Mouse (Mus musculus) cerebellum, adult (tissue): Measurements from ENCODE around the gene Siae.

ENCODE experiments used
- ATAC-seq: cut with Nextera tagmentation; 2 replicates; pipeline ENCODE4 v1.9.2; 2017; ENCODE audit warnings: mild to moderate bottlenecking, moderate library complexity, mixed read lengths; ENCODE audit not compliant: insufficient number of reproducible peaks, low FRiP score, low TSS enrichment

The Siae gene

DNA sequence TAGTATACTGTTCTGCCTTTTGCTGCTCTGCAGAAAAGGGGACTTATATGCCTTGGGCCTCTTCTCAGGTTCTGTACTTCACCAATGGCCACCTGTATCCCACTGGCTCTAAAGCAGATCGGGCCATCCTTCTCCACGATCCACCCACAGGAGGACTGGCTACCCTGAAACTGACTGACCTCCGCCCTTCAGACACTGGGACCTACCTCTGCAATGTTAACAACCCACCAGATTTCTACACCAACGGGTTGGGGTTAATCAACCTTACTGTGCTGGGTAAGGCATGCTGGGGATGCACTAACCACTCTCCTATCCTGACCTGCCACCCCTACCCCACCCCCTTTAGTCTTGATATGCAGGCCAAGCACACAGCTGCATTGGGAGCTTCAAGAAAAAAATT lies 15.3 kb upstream of the Siae start:
- ATAC-seq: no peak

DNA sequence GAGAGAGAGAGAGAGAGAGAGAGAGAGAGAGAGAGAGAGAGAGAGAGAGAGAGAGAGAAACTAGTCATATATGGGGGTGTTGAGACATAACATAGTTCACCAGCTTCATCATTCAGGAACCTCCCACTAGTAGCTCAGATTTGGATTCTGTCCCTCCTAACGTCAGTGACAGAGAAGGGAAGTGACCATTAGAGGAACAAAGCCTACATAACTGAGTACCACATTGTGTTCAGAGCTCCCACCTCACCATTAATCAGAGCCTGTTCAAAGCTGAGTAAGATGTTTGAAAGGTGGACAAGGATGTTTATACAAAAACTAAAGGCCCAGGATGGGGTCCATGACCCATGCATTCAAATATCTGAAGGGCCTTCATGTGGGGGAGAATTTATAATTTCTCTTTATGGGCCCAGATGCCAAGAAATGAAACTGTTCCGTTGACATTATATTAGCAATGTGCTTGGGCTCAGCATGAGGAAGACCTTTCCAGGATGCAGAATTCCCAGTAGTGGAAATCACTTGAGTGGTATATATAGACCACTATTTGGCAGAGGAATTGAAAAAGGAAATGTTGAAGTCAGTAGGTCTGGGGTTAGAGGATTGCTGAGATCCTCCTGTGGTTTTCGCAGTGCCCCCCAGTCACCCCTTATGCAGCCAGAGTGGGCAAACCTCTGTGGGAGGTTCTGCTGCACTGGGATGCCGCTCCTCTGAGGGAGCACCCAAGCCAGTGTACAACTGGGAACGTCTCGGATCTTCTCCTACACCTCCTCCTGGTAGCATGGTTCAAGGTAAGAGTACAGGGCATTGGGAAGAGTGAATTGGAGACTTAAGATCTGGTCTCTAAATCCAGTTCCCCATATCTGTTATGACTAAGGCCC lies 14.6 kb upstream of the Siae start:
- ATAC-seq: no peak

DNA sequence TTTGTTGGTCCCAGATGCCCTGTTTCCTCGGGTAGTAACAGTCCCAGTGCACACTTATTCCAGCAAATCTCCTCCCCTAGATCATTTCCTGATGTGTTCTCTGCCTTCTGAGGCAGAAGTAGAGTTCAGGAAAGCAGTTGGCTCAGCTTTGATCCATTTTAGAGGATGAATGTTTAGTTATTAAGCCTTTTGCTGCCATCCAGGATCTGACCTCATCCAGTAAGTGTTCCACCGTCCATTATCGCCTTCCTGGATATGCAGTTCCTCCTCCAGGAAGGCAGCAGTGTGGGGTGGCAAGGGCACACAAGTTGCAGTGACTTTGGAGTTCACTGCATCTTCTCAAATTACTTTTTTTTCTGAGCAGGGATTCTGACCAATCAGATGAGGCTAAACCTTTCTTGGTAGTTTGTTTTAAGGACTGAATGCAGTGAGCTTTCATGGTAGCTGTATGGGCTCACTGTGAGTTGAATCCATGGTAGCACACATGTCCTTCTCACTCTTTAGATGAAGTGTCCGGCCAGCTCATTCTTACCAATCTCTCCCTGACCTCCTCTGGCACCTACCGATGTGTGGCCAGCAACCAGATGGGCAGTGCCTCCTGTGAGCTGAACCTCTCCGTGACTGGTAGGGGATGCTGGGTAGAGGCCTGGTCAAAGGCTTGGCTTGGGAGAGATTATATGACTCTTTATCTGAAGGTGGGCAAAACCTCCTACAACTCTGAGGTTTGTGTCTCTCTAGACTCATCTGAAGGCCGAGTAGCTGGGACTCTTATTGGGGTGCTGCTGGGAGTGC lies 13.5 kb upstream of the Siae start:
- no peak for ATAC-seq

DNA sequence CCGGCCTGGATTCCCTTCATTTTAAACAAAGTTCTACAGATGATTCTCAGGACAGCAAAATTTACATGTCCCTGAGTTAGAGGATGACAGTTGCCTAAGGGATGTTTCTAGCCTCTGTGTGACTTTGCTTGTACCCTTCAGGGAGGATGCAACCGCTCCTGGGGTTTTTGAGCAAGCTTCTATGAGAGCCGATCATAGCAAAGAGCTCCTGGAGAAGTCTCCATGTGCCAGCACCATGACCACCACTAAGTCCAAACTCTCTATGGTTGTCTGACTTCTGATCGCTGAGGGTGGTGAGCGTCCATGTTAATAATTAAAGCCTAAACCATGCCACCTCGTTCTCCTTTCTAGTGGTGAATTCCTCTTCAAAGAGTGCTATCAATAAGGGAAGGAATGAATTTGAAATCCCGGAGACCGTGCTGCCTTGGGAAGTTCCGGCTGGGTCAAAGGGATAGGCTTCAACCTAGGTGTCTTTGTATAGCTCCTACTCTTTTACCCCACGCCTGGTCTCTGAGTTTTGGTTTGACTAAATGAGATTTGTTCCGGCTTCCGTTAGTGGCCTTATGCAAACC lies 11.5 kb upstream of the Siae start:
- ATAC-seq: no peak

- ATAC-seq: peak; percentile 47; the same call in 1 of the 2 replicates
Measured at GRCm38 (mm10) chr9:37544447-37545165, 10.9 kb upstream of the Siae start.

DNA sequence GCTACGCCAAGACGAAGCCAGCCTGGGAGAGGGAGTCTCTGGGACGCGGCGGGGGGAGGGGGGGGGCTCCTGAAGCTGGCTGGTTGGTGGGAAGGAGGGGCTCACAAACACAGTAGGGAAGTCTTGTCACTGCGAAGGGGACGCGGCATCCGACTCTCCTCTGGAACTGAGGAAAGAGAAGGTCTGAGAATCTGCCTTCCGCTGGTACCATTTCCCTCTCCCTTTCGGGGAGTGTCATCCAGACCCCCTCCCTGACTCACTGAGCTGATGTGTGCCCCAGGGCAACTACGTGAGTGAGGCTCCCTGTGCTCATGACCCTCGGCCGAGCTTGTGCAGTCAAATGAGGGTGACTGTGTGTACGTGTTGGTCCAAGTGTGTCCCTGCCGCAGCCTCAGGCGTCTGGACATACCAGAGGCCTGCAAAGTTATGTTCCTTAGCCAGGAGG lies 10.3 kb upstream of the Siae start:
- ATAC-seq: 0 out of 2 replicates have a peak, but pooled peaks have one; percentile 26

DNA sequence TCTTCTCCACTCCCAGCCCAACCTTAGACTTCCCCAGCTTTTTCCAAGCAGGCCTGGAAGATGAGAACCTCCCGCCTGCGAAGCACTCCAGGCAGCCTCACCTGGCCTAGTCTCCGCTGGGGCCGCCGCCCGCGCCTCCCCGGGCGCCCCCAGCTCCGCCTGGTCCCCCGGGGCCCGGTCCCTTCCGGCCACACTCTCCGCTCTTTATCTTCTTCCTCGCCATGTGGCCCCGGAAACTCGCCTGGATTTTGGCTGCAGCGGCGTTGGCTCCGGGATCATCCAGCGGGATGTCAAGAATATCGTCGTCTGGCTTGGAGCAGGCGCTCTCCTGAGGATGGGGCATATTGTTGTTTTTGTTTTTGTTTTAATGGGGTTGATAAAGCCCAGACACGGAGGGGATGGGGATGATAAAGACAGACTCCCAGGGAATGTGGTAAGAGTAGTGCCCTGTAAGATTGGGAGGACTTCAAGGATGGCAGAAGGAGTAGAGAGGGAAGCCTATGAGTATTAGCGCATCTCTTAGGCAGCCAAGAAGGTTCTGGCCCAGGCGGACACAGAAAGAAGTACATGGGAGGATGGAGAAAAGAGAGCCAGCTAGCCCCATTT lies 9.5 kb upstream of the Siae start:
- no peak for ATAC-seq

DNA sequence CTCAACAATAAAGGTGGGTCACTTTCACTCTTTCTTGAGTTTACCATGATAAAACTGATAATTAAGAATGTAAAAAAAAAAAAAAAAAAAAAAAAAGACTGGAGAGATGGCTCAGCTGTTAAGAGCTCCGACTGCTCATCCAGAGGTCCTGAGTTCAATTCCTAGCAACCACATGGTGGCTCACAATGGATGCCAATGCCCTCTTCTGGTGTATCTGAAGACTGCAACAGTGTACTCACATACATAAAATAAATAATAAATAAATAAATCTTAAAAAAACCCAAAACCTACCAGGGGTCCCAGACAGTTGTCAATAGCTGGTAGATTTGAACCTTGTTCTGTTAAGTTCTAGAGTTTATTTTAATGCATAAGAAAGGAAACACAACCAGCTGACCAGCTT lies 8.6 kb upstream of the Siae start:
- no peak for ATAC-seq

- ATAC-seq: no peak
Measured at GRCm38 (mm10) chr9:37550435-37550834, 5.1 kb upstream of the Siae start.

GRCm38 (mm10) chr9:37551751-37552531 lies 3.6 kb upstream of the Siae start:
- no peak for ATAC-seq

DNA sequence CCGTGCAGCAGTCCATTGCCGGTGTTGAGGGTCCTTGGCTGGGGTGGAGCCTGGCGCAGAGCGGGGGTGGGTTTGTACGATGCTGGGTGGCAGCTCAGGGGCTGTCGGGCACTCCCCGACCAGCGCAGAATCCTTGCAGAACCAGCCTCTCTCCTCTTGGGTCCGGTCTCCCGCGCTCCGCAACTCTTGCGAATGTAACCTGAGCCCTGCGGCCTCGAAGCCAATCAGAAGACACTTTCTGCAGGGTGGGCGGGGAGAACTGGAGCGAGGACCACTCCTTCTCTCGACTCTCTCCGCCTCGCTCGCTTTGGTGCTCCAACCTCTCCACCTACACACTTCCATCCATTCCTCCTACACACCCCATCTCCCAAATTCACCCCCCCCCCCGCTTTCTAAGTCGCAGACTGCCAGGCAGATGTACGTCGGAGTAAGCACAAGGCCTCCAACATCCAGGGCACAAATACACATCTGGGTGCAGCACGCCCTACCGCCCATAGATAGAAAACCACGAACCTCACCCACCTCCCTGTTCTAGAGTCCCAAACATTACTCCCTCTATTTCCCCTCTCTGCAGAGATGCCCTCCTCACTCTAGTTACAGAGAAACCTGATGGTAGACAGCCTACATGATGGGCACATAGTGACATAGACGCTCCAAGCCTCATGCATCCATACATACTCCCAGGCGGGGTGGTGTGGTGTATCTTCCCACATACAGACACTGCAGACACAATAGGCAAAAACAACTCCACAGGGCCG lies 2.8 kb upstream of the Siae start, which contains the start of gene Nrgn:
TSS of gene Nrgn (minus strand) at position 369 of the 758 bp plus-strand sequence.
- ATAC-seq: no peak

- ATAC-seq: no peak
Measured at GRCm38 (mm10) chr9:37554279-37554678, 1.2 kb upstream of the Siae start.

- no peak for ATAC-seq
Measured at GRCm38 (mm10) chr9:37556366-37556765, 868 bp downstream of the Siae start.

DNA sequence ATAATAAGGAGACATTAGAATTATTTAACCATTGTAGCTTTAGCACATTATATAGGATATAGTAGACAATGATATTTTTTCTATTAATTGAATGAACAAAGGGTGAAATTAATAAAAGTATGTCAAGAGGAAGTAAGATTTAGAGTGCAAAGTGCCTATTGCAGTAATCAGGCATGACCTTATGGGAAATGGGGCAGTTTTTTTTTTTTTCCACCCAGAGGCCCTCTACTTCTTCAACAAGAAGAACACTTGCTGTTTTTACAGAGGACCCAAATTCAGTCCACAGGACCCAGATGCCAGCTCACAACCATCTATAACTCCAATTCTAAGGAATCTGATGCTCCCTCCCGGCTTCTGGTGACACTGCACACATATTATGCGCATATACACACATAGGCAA lies 5.1 kb downstream of the Siae start:
- no peak for ATAC-seq

DNA sequence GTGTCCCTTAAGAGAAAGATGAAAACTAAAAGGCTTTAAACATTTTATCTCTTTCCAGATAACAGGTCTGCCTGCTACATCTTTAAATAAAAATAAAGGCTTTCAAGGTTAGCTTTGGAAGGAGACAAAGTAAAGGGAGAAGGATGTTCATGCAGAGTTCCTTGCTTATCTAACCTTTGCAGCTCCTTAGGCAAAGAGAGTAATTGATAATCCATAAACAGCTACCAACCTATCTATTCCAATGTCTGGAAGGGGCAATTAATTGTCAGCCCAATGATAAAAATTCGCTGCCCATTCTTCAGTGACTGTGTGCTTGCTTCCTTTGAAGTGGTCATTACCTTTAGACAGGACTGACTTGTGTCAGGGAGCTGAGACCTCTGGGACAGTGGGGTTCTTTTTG lies 8.3 kb downstream of the Siae start:
- ATAC-seq: no peak

DNA sequence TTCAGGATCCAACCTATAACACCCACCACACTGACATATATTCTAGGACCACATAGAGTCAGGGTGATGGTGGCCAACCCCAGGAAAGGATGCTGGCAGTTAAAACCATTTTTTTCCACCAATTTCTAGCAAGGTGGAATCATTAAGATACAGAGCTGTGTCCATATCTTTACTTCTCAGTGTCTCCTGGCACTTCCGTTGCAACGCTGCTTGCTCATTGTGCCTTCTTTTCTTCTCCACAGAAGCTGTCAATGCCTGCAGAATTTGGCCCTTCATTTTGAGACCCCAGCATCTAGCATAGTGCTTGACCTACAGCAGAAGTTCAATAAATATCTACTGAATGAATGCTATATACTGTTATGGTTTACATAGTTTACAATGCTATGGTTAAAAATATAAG lies 11.5 kb downstream of the Siae start:
- ATAC-seq: no peak

- no peak for ATAC-seq
Measured at GRCm38 (mm10) chr9:37567454-37567853, 12.0 kb downstream of the Siae start.

GRCm38 (mm10) chr9:37567892-37568604 lies 12.6 kb downstream of the Siae start:
- ATAC-seq: no peak
